Mouse (Mus musculus): ENCODE results near the gene Intu. TPM values are rescaled to one million over a fixed set of nuclear protein-coding genes. Genes with fewer than 3 reads are reported as not detected.

Intu gene
- polyA plus RNA-seq, 1 experiment: 4.0 TPM

- WGBS: 26% methylated on average over 6 of the region's 6 CpGs
Observed at GRCm38 (mm10) chr3:40522446-40522845, 8.6 kb upstream of the Intu start.

DNA sequence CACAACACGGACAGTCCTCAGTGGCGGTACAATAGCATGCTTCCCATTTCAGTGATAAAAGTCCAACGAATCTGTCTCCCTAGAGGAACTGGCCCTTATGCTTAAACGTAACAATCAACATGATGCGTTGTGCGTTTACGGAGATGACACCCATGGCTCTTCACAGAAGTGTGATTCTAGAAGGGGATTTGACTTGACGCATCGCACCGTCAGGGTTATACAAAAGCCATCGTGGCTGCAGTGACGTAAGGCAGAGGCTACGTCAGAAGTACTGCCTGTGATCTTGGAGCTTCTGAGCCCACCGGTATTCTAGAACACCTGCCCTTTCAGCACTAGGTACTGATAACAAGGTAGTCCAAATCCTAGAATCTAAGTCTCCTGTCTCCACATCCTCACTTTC lies 8.2 kb upstream of the Intu start:
- no peak overlapping the region for H3K4me3 ChIP-seq (replicated peaks; ENCODE audit: insufficient read depth, low read depth, low read length)
- 67% methylated on average over 14 of the region's 14 CpGs for WGBS

More at GRCm38 (mm10) chr3:40522446-40522845, 8.6 kb upstream of the Intu start:
- Histone ChIP-seq H3K27me3 (ENCODE audit: control insufficient read depth, insufficient read depth, low read length) (no peaks in the 10 kb centered on the region), H3K4me3 (replicated peaks; ENCODE audit: insufficient read depth, low read depth, low read length) (no peak overlapping the region), H3K4me1 (ENCODE audit: control insufficient read depth, insufficient read depth, low read length) (no peaks in the 10 kb centered on the region), H3K27ac (ENCODE audit: insufficient read depth, low read length) (no peak overlapping the region)
- no peak for DNase-seq
- no peak for TF ChIP-seq POLR2A (IDR thresholded peaks at IDR 0.05; ENCODE audit: borderline replicate concordance, insufficient read depth, low read length)
- TF ChIP-seq CTCF (IDR thresholded peaks at IDR 0.05; ENCODE audit: borderline replicate concordance, insufficient read depth, low read depth, low read length): no peak

DNA sequence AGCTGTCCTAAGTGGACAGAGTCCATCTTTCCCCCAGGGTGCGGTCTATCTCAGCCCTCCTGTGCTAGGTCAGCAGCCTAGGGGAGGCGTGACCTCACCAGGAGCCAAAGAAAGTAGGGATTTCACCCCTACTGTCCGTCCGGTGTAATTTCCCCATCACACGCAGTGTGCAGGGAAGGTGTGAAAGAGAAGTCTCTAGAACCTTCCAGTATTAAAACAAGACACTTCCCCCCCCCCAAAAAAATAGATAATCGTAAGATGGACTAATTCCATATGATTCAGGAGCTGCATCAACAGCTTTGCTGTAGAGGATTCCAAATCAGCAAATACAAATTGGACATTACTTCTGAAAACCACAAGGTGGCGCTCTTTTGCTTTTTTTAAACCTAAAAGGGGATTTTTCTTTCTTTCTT lies 7.7 kb upstream of the Intu start:
- DNase-seq: peak in 1 of 2 experiments; percentile 19
- Histone ChIP-seq H3K27ac (ENCODE audit: insufficient read depth, low read length) (no peak overlapping the region), H3K4me1 (ENCODE audit: control insufficient read depth, insufficient read depth, low read length) (no peaks in the 10 kb centered on the region), H3K4me3 (replicated peaks; ENCODE audit: insufficient read depth, low read depth, low read length) (no peak overlapping the region), H3K27me3 (ENCODE audit: control insufficient read depth, insufficient read depth, low read length) (no peaks in the 10 kb centered on the region)
- 8% methylated on average over 7 of the region's 7 CpGs for WGBS
- TF ChIP-seq POLR2A (IDR thresholded peaks at IDR 0.05; ENCODE audit: borderline replicate concordance, insufficient read depth, low read length) (no peak), CTCF (IDR thresholded peaks at IDR 0.05; ENCODE audit: borderline replicate concordance, insufficient read depth, low read depth, low read length) (no peak)

More for the DNA sequence above, 8.2 kb upstream of the Intu start:
- no peaks in the 10 kb centered on the region for H3K27me3 ChIP-seq (ENCODE audit: control insufficient read depth, insufficient read depth, low read length)
- no peak overlapping the region for H3K27ac ChIP-seq (ENCODE audit: insufficient read depth, low read length)
- DNase-seq: no peak
- TF ChIP-seq CTCF (IDR thresholded peaks at IDR 0.05; ENCODE audit: borderline replicate concordance, insufficient read depth, low read depth, low read length): no peak
- no peak for TF ChIP-seq POLR2A (IDR thresholded peaks at IDR 0.05; ENCODE audit: borderline replicate concordance, insufficient read depth, low read length)
- no peaks in the 10 kb centered on the region for H3K4me1 ChIP-seq (ENCODE audit: control insufficient read depth, insufficient read depth, low read length)

DNA sequence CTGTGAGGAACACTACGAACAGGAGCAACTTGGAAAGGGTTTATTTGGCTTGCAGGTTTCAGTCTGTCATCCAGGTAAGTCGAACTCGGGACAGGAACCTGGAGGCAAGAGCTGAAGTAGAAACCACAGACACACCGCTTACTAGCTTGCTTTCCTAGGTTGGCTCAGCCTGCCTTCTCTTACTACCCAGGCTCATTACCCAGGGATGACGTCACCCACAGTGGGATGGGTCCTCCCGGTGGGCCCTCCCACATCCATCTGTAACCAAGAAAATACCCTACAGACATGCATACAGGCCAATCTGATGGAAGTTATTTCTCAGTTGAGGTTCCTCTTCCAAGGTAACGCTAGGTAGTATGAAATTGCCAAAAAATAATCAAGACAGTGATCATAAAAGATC lies 6.2 kb upstream of the Intu start:
- H3K27ac ChIP-seq (ENCODE audit: insufficient read depth, low read length): no peak overlapping the region
- H3K4me3 ChIP-seq (replicated peaks; ENCODE audit: insufficient read depth, low read depth, low read length): no peak overlapping the region
- no peaks in the 10 kb centered on the region for H3K27me3 ChIP-seq (ENCODE audit: control insufficient read depth, insufficient read depth, low read length)
- TF ChIP-seq CTCF (IDR thresholded peaks at IDR 0.05; ENCODE audit: borderline replicate concordance, insufficient read depth, low read depth, low read length) (no peak), POLR2A (IDR thresholded peaks at IDR 0.05; ENCODE audit: borderline replicate concordance, insufficient read depth, low read length) (no peak)
- no peaks in the 10 kb centered on the region for H3K4me1 ChIP-seq (ENCODE audit: control insufficient read depth, insufficient read depth, low read length)
- no peak for DNase-seq
- 88% methylated on average over 7 of the region's 7 CpGs for WGBS

GRCm38 (mm10) chr3:40525341-40525740 lies 5.7 kb upstream of the Intu start:
- Histone ChIP-seq H3K27me3 (ENCODE audit: control insufficient read depth, insufficient read depth, low read length) (no peaks in the 10 kb centered on the region), H3K4me3 (replicated peaks; ENCODE audit: insufficient read depth, low read depth, low read length) (no peak overlapping the region), H3K27ac (ENCODE audit: insufficient read depth, low read length) (no peak overlapping the region), H3K4me1 (ENCODE audit: control insufficient read depth, insufficient read depth, low read length) (no peaks in the 10 kb centered on the region)
- TF ChIP-seq POLR2A (IDR thresholded peaks at IDR 0.05; ENCODE audit: borderline replicate concordance, insufficient read depth, low read length): no peak
- peak; percentile 69; the same call in 1 of the 2 replicates for TF ChIP-seq CTCF (IDR thresholded peaks at IDR 0.05; ENCODE audit: borderline replicate concordance, insufficient read depth, low read depth, low read length)
- 8% methylated on average over 4 of the region's 4 CpGs for WGBS
- DNase-seq: peak; percentile 32 to 51

- H3K27me3 ChIP-seq (ENCODE audit: control insufficient read depth, insufficient read depth, low read length): no peaks in the 10 kb centered on the region
Observed at GRCm38 (mm10) chr3:40526095-40526494, 5.0 kb upstream of the Intu start.

DNA sequence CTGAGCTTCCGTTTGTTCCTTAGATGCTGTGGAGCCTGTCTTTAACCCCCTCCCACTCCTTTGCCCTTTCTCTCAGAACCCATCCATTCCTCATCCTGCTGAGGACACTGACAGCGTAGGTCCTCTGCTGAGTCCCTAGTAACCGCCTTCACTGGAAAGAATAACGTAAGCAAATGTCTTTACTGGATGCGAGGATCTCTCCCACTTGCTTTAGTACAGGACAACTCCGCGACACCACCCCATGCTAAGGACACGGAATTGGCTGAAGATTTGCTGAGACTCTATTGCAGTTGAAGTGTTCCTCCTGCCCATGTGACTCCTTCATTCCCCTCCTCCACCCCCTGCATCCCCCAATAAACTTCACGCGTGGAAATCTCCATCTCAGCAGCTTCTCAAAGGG lies 3.9 kb upstream of the Intu start:
- TF ChIP-seq POLR2A (IDR thresholded peaks at IDR 0.05; ENCODE audit: borderline replicate concordance, insufficient read depth, low read length) (no peak), CTCF (IDR thresholded peaks at IDR 0.05; ENCODE audit: borderline replicate concordance, insufficient read depth, low read depth, low read length) (no peak)
- H3K4me3 ChIP-seq (replicated peaks; ENCODE audit: insufficient read depth, low read depth, low read length): no peak overlapping the region
- 0 out of 2 replicates have a peak, but pooled peaks cover 4% of the 10 kb centered on the region for H3K4me1 ChIP-seq (ENCODE audit: control insufficient read depth, insufficient read depth, low read length)
- no peak for DNase-seq
- 19% methylated on average over 10 of the region's 10 CpGs for WGBS
- no peaks in the 10 kb centered on the region for H3K27me3 ChIP-seq (ENCODE audit: control insufficient read depth, insufficient read depth, low read length)
- no peak overlapping the region for H3K27ac ChIP-seq (ENCODE audit: insufficient read depth, low read length)

More at GRCm38 (mm10) chr3:40526095-40526494, 5.0 kb upstream of the Intu start:
- WGBS: 82% methylated on average over 3 of the region's 3 CpGs
- DNase-seq: no peak
- H3K4me3 ChIP-seq (replicated peaks; ENCODE audit: insufficient read depth, low read depth, low read length): no peak overlapping the region
- 0 out of 2 replicates have a peak, but pooled peaks cover 1% of the 10 kb centered on the region for H3K4me1 ChIP-seq (ENCODE audit: control insufficient read depth, insufficient read depth, low read length)
- H3K27ac ChIP-seq (ENCODE audit: insufficient read depth, low read length): no peak overlapping the region
- TF ChIP-seq POLR2A (IDR thresholded peaks at IDR 0.05; ENCODE audit: borderline replicate concordance, insufficient read depth, low read length): no peak
- TF ChIP-seq CTCF (IDR thresholded peaks at IDR 0.05; ENCODE audit: borderline replicate concordance, insufficient read depth, low read depth, low read length): no peak
